Mouse (Mus musculus): Measurements from ENCODE around the gene Car5a.

Car5a gene

GRCm38 (mm10) chr8:121944831-121945230 is at the start of gene Car5a:
Car5a (minus strand) TSS chr8:121944904.
- in situ Hi-C loops (cut with MseI, MboI) = no loop called here

GRCm38 (mm10) chr8:121992911-121993310 is 48.2 kb upstream of the Car5a start:
- in situ Hi-C loops (cut with MseI, MboI) = loop anchor here in 1 of 2 experiments (25.0 kb wide), 1 partner anchor 269 kb away; no protein-coding TSS in a partner anchor

GRCm38 (mm10) chr8:121991611-121992010 is 46.9 kb upstream of the Car5a start:
- in situ Hi-C loops (cut with MseI, MboI) = loop anchor here in 1 of 2 experiments (25.0 kb wide), 1 partner anchor 271 kb away; no protein-coding TSS in a partner anchor

GRCm38 (mm10) chr8:121990506-121991255 is 46.0 kb upstream of the Car5a start:
- in situ Hi-C loops (cut with MseI, MboI) = loop anchor here in 1 of 2 experiments (25.0 kb wide), 1 partner anchor 272 kb away; no protein-coding TSS in a partner anchor

GRCm38 (mm10) chr8:121987892-121988291 is 43.2 kb upstream of the Car5a start:
- in situ Hi-C loops (cut with MseI, MboI) = loop anchor here in 1 of 2 experiments (10.0 to 25.0 kb wide), 2 partner anchors 147 to 274 kb away; no protein-coding TSS in a partner anchor

- in situ Hi-C loops (cut with MseI, MboI) = loop anchor here in 1 of 2 experiments (10.0 to 25.0 kb wide), 2 partner anchors 149 to 277 kb away; no protein-coding TSS in a partner anchor
Observed at GRCm38 (mm10) chr8:121985673-121986072, 41.0 kb upstream of the Car5a start.

GRCm38 (mm10) chr8:121981520-121981895 is 36.8 kb upstream of the Car5a start:
- in situ Hi-C loops (cut with MseI, MboI) = loop anchor here in 1 of 2 experiments (10.0 to 25.0 kb wide), 2 partner anchors 153 to 281 kb away; no protein-coding TSS in a partner anchor

- in situ Hi-C loops (cut with MseI, MboI) = loop anchor here in 1 of 2 experiments (10.0 to 25.0 kb wide), 2 partner anchors 154 to 281 kb away; no protein-coding TSS in a partner anchor
Observed at GRCm38 (mm10) chr8:121980792-121981519, 36.3 kb upstream of the Car5a start.

- in situ Hi-C loops (cut with MseI, MboI) = loop anchor here in 1 of 2 experiments (25.0 kb wide), 1 partner anchor 284 kb away; no protein-coding TSS in a partner anchor
Observed at GRCm38 (mm10) chr8:121978670-121979069, 34.0 kb upstream of the Car5a start.

- in situ Hi-C loops (cut with MseI, MboI) = loop anchor here in 1 of 2 experiments (25.0 kb wide), 1 partner anchor 284 kb away; no protein-coding TSS in a partner anchor
Observed at GRCm38 (mm10) chr8:121977819-121978590, 33.3 kb upstream of the Car5a start.

- in situ Hi-C loops (cut with MseI, MboI) = no loop called here
Observed at GRCm38 (mm10) chr8:121973906-121974305, 29.2 kb upstream of the Car5a start.

GRCm38 (mm10) chr8:121971488-121972058 is 26.9 kb upstream of the Car5a start:
- in situ Hi-C loops (cut with MseI, MboI) = no loop called here

GRCm38 (mm10) chr8:121970225-121970624 is 25.5 kb upstream of the Car5a start:
- in situ Hi-C loops (cut with MseI, MboI) = no loop called here

- in situ Hi-C loops (cut with MseI, MboI) = no loop called here
Observed at GRCm38 (mm10) chr8:121968542-121968941, 23.8 kb upstream of the Car5a start.

GRCm38 (mm10) chr8:121967977-121968376 is 23.3 kb upstream of the Car5a start:
- in situ Hi-C loops (cut with MseI, MboI) = no loop called here

- in situ Hi-C loops (cut with MseI, MboI) = no loop called here
Observed at GRCm38 (mm10) chr8:121966714-121967448, 22.2 kb upstream of the Car5a start.

GRCm38 (mm10) chr8:121966110-121966509 is 21.4 kb upstream of the Car5a start:
- in situ Hi-C loops (cut with MseI, MboI) = no loop called here

GRCm38 (mm10) chr8:121964716-121965512 is 20.2 kb upstream of the Car5a start:
- in situ Hi-C loops (cut with MseI, MboI) = no loop called here

GRCm38 (mm10) chr8:121962892-121963291 is 18.2 kb upstream of the Car5a start:
- in situ Hi-C loops (cut with MseI, MboI) = no loop called here

Data from mouse trophoblast stem cell (cell line).